Mouse (Mus musculus): ENCODE measurements around the gene Gpc3. TPM values are rescaled to one million over a fixed set of nuclear protein-coding genes. Genes with fewer than 3 reads are reported as not detected.

The Gpc3 gene
- polyA plus RNA-seq, 1 experiment from 2014 or later: 634 TPM

DNA sequence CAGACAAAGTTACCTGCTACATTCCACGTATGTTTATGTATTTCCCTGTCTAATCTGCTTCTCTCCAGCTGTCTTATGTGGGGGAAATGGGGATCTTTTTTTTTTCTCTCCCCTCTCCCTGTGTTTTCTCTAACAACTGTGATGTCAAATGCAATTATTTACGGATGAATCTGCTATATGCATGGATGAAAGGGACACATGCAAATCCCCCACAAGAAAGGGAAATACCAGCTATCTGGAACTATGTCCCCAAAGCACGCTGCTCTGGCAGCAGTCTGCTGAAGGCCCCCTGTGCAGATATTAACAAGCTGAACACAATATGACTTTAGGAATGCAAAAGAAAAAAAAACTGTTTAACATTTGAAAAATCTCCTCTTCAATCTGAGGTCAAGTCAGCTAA, 273.5 kb downstream of the Gpc3 start:
- ATAC-seq (replicated peaks; ENCODE audit: low FRiP score, low TSS enrichment, low read depth): no peak
- no peak for DNase-seq (ENCODE audit: low spot score)
- WGBS: 67% methylated on average over 3 of the region's 3 CpGs

DNA sequence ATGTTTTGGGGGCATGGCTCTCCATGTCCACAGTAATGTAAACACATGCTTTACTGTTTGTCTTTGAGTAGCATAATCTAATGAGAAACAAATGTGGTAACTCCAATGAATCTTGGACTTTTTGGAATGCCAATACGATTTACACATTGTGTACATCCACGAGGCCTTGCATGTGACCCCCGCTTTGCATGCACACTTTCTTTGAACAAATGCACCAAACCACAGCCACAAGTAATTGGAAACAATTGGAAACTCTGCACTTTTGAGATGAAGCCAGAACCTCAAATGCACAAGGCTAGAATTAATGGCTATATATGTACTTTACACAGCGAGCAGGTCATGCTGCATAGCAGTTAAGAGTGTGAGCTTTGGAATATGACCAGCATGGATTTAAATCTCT, 292.0 kb downstream of the Gpc3 start:
- Histone ChIP-seq H3K27ac (ENCODE audit: low read depth) (no peak overlapping the region), H3K4me1 (replicated peaks; ENCODE audit: control insufficient read depth, insufficient read depth, low read length) (no peaks in the 10 kb centered on the region), H3K36me3 (ENCODE audit: control insufficient read depth, insufficient read depth, low read length) (no peaks in the 10 kb centered on the region), H3K9ac (ENCODE audit: low read length) (no peak overlapping the region), H3K27me3 (replicated peaks; ENCODE audit: control insufficient read depth, insufficient read depth, low read length) (no peaks in the 10 kb centered on the region), H3K9me3 (ENCODE audit: control insufficient read depth, low read length) (no peaks in the 10 kb centered on the region), H3K4me3 (ENCODE audit: low read depth, low read length) (no peak overlapping the region), H3K4me2 (ENCODE audit: low read length) (no peak overlapping the region)
- 78% methylated on average over 4 of the region's 4 CpGs for WGBS
- DNase-seq (ENCODE audit: low spot score): no peak
- ATAC-seq (replicated peaks; ENCODE audit: low FRiP score, low TSS enrichment, low read depth): no peak

More for the DNA sequence above, 273.5 kb downstream of the Gpc3 start:
- H3K9ac ChIP-seq (ENCODE audit: low read length): no peak overlapping the region
- H3K27ac ChIP-seq (ENCODE audit: low read depth): no peak overlapping the region
- H3K9me3 ChIP-seq (ENCODE audit: control insufficient read depth, low read length): no peaks in the 10 kb centered on the region
- no peak overlapping the region for H3K4me3 ChIP-seq (ENCODE audit: low read depth, low read length)
- no peak overlapping the region for H3K4me2 ChIP-seq (ENCODE audit: low read length)
- no peaks in the 10 kb centered on the region for H3K4me1 ChIP-seq (replicated peaks; ENCODE audit: control insufficient read depth, insufficient read depth, low read length)
- no peaks in the 10 kb centered on the region for H3K27me3 ChIP-seq (replicated peaks; ENCODE audit: control insufficient read depth, insufficient read depth, low read length)
- no peaks in the 10 kb centered on the region for H3K36me3 ChIP-seq (ENCODE audit: control insufficient read depth, insufficient read depth, low read length)

DNA sequence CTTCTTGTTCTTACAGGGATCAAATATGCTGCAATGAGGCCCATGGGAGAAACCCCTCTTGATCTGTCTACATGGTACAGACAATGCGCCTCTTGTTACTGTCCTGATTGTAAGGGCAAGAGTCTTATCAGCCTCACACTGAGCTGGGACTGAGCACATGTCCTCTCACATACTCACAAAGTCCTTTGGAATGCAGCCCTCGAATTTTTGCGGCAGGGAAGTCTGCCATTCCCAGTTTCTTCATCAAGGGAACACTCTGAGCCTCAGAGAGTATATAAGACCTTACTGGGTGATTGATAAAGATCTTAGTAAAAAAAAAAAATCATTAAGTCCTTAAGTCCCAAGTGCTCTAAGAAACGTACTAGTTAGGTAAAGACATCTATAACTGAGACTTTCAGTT, 293.1 kb downstream of the Gpc3 start:
- Histone ChIP-seq H3K4me1 (replicated peaks; ENCODE audit: control insufficient read depth, insufficient read depth, low read length) (no peaks in the 10 kb centered on the region), H3K9ac (ENCODE audit: low read length) (no peak overlapping the region), H3K4me2 (ENCODE audit: low read length) (no peak overlapping the region), H3K9me3 (ENCODE audit: control insufficient read depth, low read length) (no peaks in the 10 kb centered on the region), H3K4me3 (ENCODE audit: low read depth, low read length) (no peak overlapping the region), H3K27me3 (replicated peaks; ENCODE audit: control insufficient read depth, insufficient read depth, low read length) (no peaks in the 10 kb centered on the region), H3K36me3 (ENCODE audit: control insufficient read depth, insufficient read depth, low read length) (no peaks in the 10 kb centered on the region), H3K27ac (ENCODE audit: low read depth) (no peak overlapping the region)
- ATAC-seq (replicated peaks; ENCODE audit: low FRiP score, low TSS enrichment, low read depth) (no peak), DNase-seq (ENCODE audit: low spot score) (no peak)
- WGBS: 71% methylated on average over 4 of the region's 4 CpGs

DNA sequence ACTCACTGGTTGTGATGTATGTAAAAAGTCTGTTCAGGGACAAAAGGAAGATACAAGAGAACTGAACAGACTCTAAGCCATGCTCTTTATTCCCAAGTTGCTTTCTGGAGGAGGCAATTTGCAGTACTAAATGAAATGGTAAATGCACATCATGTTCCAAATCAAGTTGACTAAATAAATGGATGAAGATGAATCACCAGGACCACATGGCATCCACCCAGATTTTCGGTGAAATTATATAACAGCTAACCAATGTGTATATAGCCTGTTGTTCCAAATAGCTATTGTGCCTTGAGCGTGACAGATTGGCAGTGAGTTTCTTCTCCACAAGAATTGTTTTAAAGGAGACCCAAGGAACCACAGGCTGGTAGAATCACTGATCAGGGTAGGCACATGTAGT, 302.8 kb downstream of the Gpc3 start:
- no peak overlapping the region for H3K27ac ChIP-seq (ENCODE audit: low read depth)
- no peak for ATAC-seq (replicated peaks; ENCODE audit: low FRiP score, low TSS enrichment, low read depth)
- no peaks in the 10 kb centered on the region for H3K27me3 ChIP-seq (replicated peaks; ENCODE audit: control insufficient read depth, insufficient read depth, low read length)
- H3K36me3 ChIP-seq (ENCODE audit: control insufficient read depth, insufficient read depth, low read length): 0 out of 2 replicates have a peak, but pooled peaks cover 4% of the 10 kb centered on the region
- no peak overlapping the region for H3K9ac ChIP-seq (ENCODE audit: low read length)
- H3K4me3 ChIP-seq (ENCODE audit: low read depth, low read length): no peak overlapping the region
- H3K9me3 ChIP-seq (ENCODE audit: control insufficient read depth, low read length): no peaks in the 10 kb centered on the region
- DNase-seq (ENCODE audit: low spot score): no peak
- no peaks in the 10 kb centered on the region for H3K4me1 ChIP-seq (replicated peaks; ENCODE audit: control insufficient read depth, insufficient read depth, low read length)
- 91% methylated on average over 2 of the region's 2 CpGs for WGBS
- no peak overlapping the region for H3K4me2 ChIP-seq (ENCODE audit: low read length)

DNA sequence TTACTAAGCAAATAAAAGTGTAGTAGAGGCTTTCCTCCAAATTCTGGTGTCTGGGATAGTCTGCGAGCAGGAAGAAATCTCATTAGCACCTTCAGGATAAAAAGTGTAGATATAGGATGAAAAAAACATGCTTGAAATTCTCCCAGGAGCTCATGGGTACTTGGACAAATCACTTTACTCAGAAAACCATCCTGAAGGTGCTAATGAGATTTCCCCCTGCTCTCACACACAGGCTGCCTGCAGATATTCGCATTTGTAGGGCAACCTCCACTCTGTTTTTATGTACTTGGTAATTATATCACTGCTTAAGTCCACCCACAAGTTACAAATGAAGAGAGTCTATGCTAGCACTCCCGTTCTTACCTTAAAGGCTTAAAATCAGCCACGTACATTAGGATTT, 308.5 kb downstream of the Gpc3 start:
- H3K4me2 ChIP-seq (ENCODE audit: low read length): no peak overlapping the region
- 85% methylated on average over 4 of the region's 4 CpGs for WGBS
- H3K4me3 ChIP-seq (ENCODE audit: low read depth, low read length): no peak overlapping the region
- no peaks in the 10 kb centered on the region for H3K9me3 ChIP-seq (ENCODE audit: control insufficient read depth, low read length)
- no peak overlapping the region for H3K27ac ChIP-seq (ENCODE audit: low read depth)
- no peaks in the 10 kb centered on the region for H3K27me3 ChIP-seq (replicated peaks; ENCODE audit: control insufficient read depth, insufficient read depth, low read length)
- H3K4me1 ChIP-seq (replicated peaks; ENCODE audit: control insufficient read depth, insufficient read depth, low read length): no peaks in the 10 kb centered on the region
- ATAC-seq (replicated peaks; ENCODE audit: low FRiP score, low TSS enrichment, low read depth): no peak
- H3K9ac ChIP-seq (ENCODE audit: low read length): no peak overlapping the region
- no peak for DNase-seq (ENCODE audit: low spot score)
- no peaks in the 10 kb centered on the region for H3K36me3 ChIP-seq (ENCODE audit: control insufficient read depth, insufficient read depth, low read length)

DNA sequence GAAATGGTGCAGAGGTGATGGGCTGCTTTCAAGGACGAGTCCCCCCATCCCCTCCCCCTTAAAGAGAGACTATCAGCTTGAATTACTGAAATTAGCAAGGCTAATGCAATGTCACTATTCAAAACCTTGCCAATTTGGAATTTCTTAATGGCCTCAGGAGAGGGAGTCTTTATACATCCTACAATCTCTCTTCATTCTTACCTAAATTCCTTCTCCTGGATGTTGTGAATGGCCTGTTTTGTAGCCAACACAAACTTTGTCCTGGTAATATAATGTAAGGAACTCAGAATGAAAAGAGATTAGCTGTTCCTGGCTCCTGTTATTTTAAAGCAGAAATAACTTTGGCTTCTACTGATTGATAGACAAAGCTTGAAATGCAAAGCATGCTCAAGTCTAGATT, 325.0 kb downstream of the Gpc3 start:
- Histone ChIP-seq H3K9ac (ENCODE audit: low read length) (no peak overlapping the region), H3K4me2 (ENCODE audit: low read length) (no peak overlapping the region), H3K4me1 (replicated peaks; ENCODE audit: control insufficient read depth, insufficient read depth, low read length) (no peaks in the 10 kb centered on the region), H3K27me3 (replicated peaks; ENCODE audit: control insufficient read depth, insufficient read depth, low read length) (no peaks in the 10 kb centered on the region), H3K4me3 (ENCODE audit: low read depth, low read length) (no peak overlapping the region), H3K9me3 (ENCODE audit: control insufficient read depth, low read length) (no peaks in the 10 kb centered on the region), H3K36me3 (ENCODE audit: control insufficient read depth, insufficient read depth, low read length) (no peaks in the 10 kb centered on the region), H3K27ac (ENCODE audit: low read depth) (no peak overlapping the region)
- DNase-seq (ENCODE audit: low spot score) (no peak), ATAC-seq (replicated peaks; ENCODE audit: low FRiP score, low TSS enrichment, low read depth) (no peak)
- WGBS: 57% methylated on average over 1 of the region's 1 CpGs

DNA sequence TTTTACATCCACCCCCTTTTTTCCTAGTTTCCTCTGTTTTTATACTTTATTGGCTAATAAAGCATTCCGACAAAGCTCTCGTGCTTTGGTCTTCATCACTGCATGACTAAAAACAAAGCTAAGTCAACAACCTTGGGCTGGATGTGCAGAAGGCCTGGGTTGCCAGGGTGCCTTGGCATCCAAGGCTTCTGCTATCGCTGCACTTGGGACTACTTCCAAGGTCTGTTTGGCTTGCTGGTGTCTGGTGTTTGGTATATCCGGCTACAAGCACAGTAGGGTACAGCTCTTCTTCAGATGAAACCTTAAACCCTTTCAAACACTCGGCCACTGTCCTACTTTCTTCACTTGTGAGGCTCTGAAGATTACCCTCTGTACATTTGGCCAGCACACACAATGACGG, 325.8 kb downstream of the Gpc3 start:
- Histone ChIP-seq H3K27me3 (replicated peaks; ENCODE audit: control insufficient read depth, insufficient read depth, low read length) (no peaks in the 10 kb centered on the region), H3K9me3 (ENCODE audit: control insufficient read depth, low read length) (no peaks in the 10 kb centered on the region), H3K36me3 (ENCODE audit: control insufficient read depth, insufficient read depth, low read length) (no peaks in the 10 kb centered on the region), H3K4me2 (ENCODE audit: low read length) (no peak overlapping the region), H3K4me3 (ENCODE audit: low read depth, low read length) (no peak overlapping the region), H3K27ac (ENCODE audit: low read depth) (no peak overlapping the region), H3K4me1 (replicated peaks; ENCODE audit: control insufficient read depth, insufficient read depth, low read length) (no peaks in the 10 kb centered on the region), H3K9ac (ENCODE audit: low read length) (no peak overlapping the region)
- ATAC-seq (replicated peaks; ENCODE audit: low FRiP score, low TSS enrichment, low read depth): no peak
- 79% methylated on average over 6 of the region's 6 CpGs for WGBS
- no peak for DNase-seq (ENCODE audit: low spot score)

DNA sequence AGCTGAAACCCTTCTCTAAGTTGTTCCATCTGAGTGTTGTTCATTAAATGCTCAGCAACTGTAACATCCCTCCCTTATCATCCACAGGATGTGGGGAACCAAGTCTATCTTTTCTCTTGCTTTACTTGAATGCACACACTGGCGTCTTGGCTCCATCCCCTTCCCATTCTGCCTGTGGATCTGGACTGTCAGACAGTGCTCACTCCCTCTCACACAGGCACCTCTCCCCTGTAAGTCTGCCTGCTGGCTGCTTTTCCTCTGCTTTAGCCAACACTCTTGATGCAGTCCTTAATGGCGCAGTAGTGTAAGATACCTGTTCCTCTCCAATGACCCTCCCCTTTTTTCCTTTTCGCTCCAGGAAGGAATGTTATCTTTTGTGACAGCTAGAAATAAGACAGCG, 331.7 kb downstream of the Gpc3 start:
- no peak overlapping the region for H3K9ac ChIP-seq (ENCODE audit: low read length)
- H3K36me3 ChIP-seq (ENCODE audit: control insufficient read depth, insufficient read depth, low read length): no peaks in the 10 kb centered on the region
- no peaks in the 10 kb centered on the region for H3K27me3 ChIP-seq (replicated peaks; ENCODE audit: control insufficient read depth, insufficient read depth, low read length)
- no peaks in the 10 kb centered on the region for H3K9me3 ChIP-seq (ENCODE audit: control insufficient read depth, low read length)
- H3K27ac ChIP-seq (ENCODE audit: low read depth): no peak overlapping the region
- no peak overlapping the region for H3K4me2 ChIP-seq (ENCODE audit: low read length)
- ATAC-seq (replicated peaks; ENCODE audit: low FRiP score, low TSS enrichment, low read depth) (no peak), DNase-seq (ENCODE audit: low spot score) (no peak)
- no peaks in the 10 kb centered on the region for H3K4me1 ChIP-seq (replicated peaks; ENCODE audit: control insufficient read depth, insufficient read depth, low read length)
- H3K4me3 ChIP-seq (ENCODE audit: low read depth, low read length): no peak overlapping the region
- WGBS: 69% methylated on average over 4 of the region's 4 CpGs

DNA sequence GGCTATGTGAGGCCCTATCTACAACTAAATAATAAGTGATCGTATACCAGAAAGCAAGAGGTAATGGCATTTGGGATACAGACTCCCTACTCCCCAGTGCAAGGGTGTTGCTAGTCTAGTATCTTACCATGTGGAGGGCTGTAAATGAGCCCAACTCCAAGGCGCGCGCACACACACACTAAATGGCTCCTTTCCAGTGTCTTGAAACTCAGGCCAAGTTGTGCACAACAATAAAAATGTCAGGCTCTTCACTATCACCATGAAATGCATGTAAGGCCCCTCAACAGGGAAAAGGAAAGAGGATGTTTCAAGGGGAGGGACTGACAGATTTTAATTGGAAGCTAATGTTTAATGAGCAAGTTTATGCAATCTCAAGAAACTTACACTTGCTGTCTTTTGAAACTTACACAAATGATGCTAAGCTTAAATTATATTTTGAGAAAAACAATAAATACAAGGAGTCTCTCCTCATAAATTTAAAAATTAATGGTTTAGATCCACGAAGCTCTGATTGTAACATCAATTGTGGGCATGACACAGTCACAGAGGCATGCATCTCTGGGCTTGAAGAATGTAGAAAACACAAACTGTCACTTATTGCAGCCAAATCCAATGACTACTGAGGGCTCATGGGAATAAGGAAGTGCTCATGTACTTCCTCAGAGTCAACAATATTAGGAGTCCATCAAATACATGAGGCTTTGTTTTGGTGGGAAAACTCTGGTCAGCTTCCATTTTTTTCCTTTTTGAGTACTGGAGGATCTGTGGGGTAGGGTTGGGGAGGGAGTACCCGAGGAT, 332.4 kb downstream of the Gpc3 start:
- Histone ChIP-seq H3K4me1 (replicated peaks; ENCODE audit: control insufficient read depth, insufficient read depth, low read length) (no peaks in the 10 kb centered on the region), H3K4me3 (ENCODE audit: low read depth, low read length) (no peak overlapping the region), H3K4me2 (ENCODE audit: low read length) (no peak overlapping the region), H3K27ac (ENCODE audit: low read depth) (no peak overlapping the region), H3K36me3 (ENCODE audit: control insufficient read depth, insufficient read depth, low read length) (no peaks in the 10 kb centered on the region), H3K9me3 (ENCODE audit: control insufficient read depth, low read length) (no peaks in the 10 kb centered on the region), H3K27me3 (replicated peaks; ENCODE audit: control insufficient read depth, insufficient read depth, low read length) (no peaks in the 10 kb centered on the region), H3K9ac (ENCODE audit: low read length) (no peak overlapping the region)
- DNase-seq (ENCODE audit: low spot score): no peak
- 80% methylated on average over 6 of the region's 6 CpGs for WGBS
- ATAC-seq (replicated peaks; ENCODE audit: low FRiP score, low TSS enrichment, low read depth): no peak

Measured in intestine, embryonic 14.5 days (tissue).